Mouse (Mus musculus): Measurements from ENCODE around the gene Apol6.
"Not testable (repeated sequence)": the region's sequence is repeated elsewhere in the genome, so short reads cannot be mapped to it uniquely, and the experiment has no call there.

Gene Apol6

GRCm38 (mm10) chr15:77031271-77031670, 13.3 kb upstream of the Apol6 start:
- no peak for DNase-seq (ENCODE audit: low read depth, low spot score)

- DNase-seq (ENCODE audit: low read depth, low spot score): no peak
These were observed 10.0 kb upstream of the Apol6 start for GRCm38 (mm10) chr15:77034526-77034925.

- DNase-seq (ENCODE audit: low read depth, low spot score): no peak
These were observed 8.9 kb upstream of the Apol6 start for GRCm38 (mm10) chr15:77035643-77036042.

GRCm38 (mm10) chr15:77036320-77036988, 8.1 kb upstream of the Apol6 start:
- DNase-seq (ENCODE audit: low read depth, low spot score): no peak

- DNase-seq (ENCODE audit: low read depth, low spot score): no peak
These were observed 7.6 kb upstream of the Apol6 start for GRCm38 (mm10) chr15:77036989-77037277.

- DNase-seq (ENCODE audit: low read depth, low spot score): peak; percentile 48
These were observed 7.0 kb upstream of the Apol6 start for GRCm38 (mm10) chr15:77037278-77038161.

GRCm38 (mm10) chr15:77039211-77039700, 5.3 kb upstream of the Apol6 start:
- no peak for DNase-seq (ENCODE audit: low read depth, low spot score)

GRCm38 (mm10) chr15:77040784-77041183, 3.7 kb upstream of the Apol6 start:
- DNase-seq (ENCODE audit: low read depth, low spot score): no peak

- DNase-seq (ENCODE audit: low read depth, low spot score): no peak
These were observed 1.1 kb downstream of the Apol6 start for GRCm38 (mm10) chr15:77045609-77046008.

- DNase-seq (ENCODE audit: low read depth, low spot score): no peak
These were observed 6.0 kb downstream of the Apol6 start, which contains the start of gene Mb for GRCm38 (mm10) chr15:77050570-77050969. Gene Mb, minus strand, starts transcription at chr15:77050670.

- DNase-seq (ENCODE audit: low read depth, low spot score): no peak
These were observed 7.6 kb downstream of the Apol6 start for GRCm38 (mm10) chr15:77052176-77052575.

- DNase-seq (ENCODE audit: low read depth, low spot score): no peak
These were observed 8.5 kb downstream of the Apol6 start for GRCm38 (mm10) chr15:77053021-77053420.

- DNase-seq (ENCODE audit: low read depth, low spot score): no peak
These were observed 10.2 kb downstream of the Apol6 start for GRCm38 (mm10) chr15:77054611-77055175.

GRCm38 (mm10) chr15:77056001-77056790, 11.7 kb downstream of the Apol6 start:
- no peak for DNase-seq (ENCODE audit: low read depth, low spot score)

GRCm38 (mm10) chr15:77056791-77057051, 12.2 kb downstream of the Apol6 start:
- DNase-seq (ENCODE audit: low read depth, low spot score): no peak

GRCm38 (mm10) chr15:77058566-77058965, 14.0 kb downstream of the Apol6 start:
- DNase-seq (ENCODE audit: low read depth, low spot score): no peak

- not testable (repeated sequence) for DNase-seq (ENCODE audit: low read depth, low spot score)
These were observed 14.9 kb downstream of the Apol6 start for GRCm38 (mm10) chr15:77059416-77059815.

GRCm38 (mm10) chr15:77062746-77063145, 18.2 kb downstream of the Apol6 start:
- DNase-seq (ENCODE audit: low read depth, low spot score): no peak

GRCm38 (mm10) chr15:77065259-77065852, 20.8 kb downstream of the Apol6 start:
- no peak for DNase-seq (ENCODE audit: low read depth, low spot score)

GRCm38 (mm10) chr15:77066233-77066632, 21.7 kb downstream of the Apol6 start:
- DNase-seq (ENCODE audit: low read depth, low spot score): peak; percentile 80

GRCm38 (mm10) chr15:77068439-77068861, 23.9 kb downstream of the Apol6 start:
- peak; percentile 64 for DNase-seq (ENCODE audit: low read depth, low spot score)
